Mouse (Mus musculus): Measurements from ENCODE around the gene Drosha. TPM values are rescaled to one million over a fixed set of nuclear protein-coding genes. Genes with fewer than 3 reads are reported as not detected.

Drosha gene
- total RNA-seq, 2 experiments from 2014 or later: 90.3 to 92.2 TPM

DNA sequence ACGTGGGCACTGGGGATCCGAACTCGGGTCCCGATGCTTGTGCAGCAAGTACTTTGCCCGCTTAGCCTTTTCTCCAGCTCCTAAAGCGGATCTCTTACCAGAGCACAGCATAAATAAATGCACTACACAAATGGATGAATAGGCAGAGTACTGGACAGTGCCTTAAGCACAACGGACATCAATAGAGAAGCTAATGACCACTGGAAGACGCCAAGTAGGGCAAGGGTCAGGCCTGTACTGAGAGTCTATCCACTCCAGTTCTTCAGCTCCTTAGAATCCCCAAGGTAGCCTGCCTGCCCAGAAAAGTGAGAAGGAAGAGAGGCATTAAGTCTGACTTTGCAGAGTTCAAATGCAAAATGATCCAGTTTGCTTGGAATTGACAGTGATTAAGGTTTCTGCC is 147.8 kb downstream of the Drosha start:
- intact Hi-C loops (cut with DNase I): no loop called here
- peak in 1 of 2 experiments; percentile 8 for DNase-seq (ENCODE audit: extremely low spot score in 1 of 2, low spot score in 2 of 2)

Small RNA genes within 50 kb of the gene (microRNA-seq; reads per million reads assigned to microRNA genes)
- gene Gm47288: not detected

Other genes starting within 250 kb of the Drosha start
- gene Pdzd2, start 84.9 kb upstream of the Drosha start, total RNA-seq (2021): 100 to 1,000 TPM; 106 to 114 TPM
- 10 to 100 TPM; 23.0 TPM for gene 6030458C11Rik, start 166 bp upstream of the Drosha start, total RNA-seq (2021)

Data from left cerebral cortex, postnatal 10 days (tissue).